Mouse (Mus musculus): ENCODE data around the gene Pfn2. TPM values are rescaled to one million over a fixed set of nuclear protein-coding genes. Genes with fewer than 3 reads are reported as not detected.
A peak's percentile ranks its signal among the peaks of the same experiment; 100 is the strongest.

Pfn2 gene
- 3.7 and 4.7 TPM in 2 replicates for polyA plus RNA-seq (2015; fragmentation: Nextera tagmentation; extraction: Ambion mirVana)

- Histone ChIP-seq H3K9me3 (replicated peaks; ENCODE audit: control insufficient read depth, low read length) (no peaks in the 10 kb centered on the region), H3K4me2 (ENCODE audit: low read depth, low read length) (peak within 1 kb of the TSS; percentile 60), H3K27me3 (ENCODE audit: control insufficient read depth, insufficient read depth, low read depth, low read length) (peaks cover 25% of the 10 kb centered on the region), H3K4me1 (ENCODE audit: control insufficient read depth, low read depth, low read length) (no peaks in the 10 kb centered on the region), H3K9ac (ENCODE audit: low read depth, low read length) (peak within 1 kb of the TSS; percentile 46), H3K36me3 (ENCODE audit: control insufficient read depth, insufficient read depth) (no peaks in the 10 kb centered on the region), H3K4me3 (ENCODE audit: low read depth, low read length) (peak within 1 kb of the TSS; percentile 60), H3K27ac (ENCODE audit: low read length) (no peak within 1 kb of the TSS)
- WGBS (ENCODE audit: insufficient replicate concordance) = under 1% methylated on average over 52 of the region's 52 CpGs
- ATAC-seq (ENCODE audit: low read depth) = peak; percentile 70
These were observed at the start of gene Pfn2 for GRCm38 (mm10) chr3:57847760-57848185. Gene Pfn2, minus strand, starts transcription at chr3:57848079.

GRCm38 (mm10) chr3:57882945-57883344, 35.1 kb upstream of the Pfn2 start:
- WGBS (ENCODE audit: insufficient replicate concordance) = 42% methylated on average over 3 of the region's 3 CpGs
- H3K9me3 ChIP-seq (replicated peaks; ENCODE audit: control insufficient read depth, low read length) = no peaks in the 10 kb centered on the region

GRCm38 (mm10) chr3:57846912-57847759, 743 bp downstream of the Pfn2 start:
- Histone ChIP-seq H3K4me3 (ENCODE audit: low read depth, low read length) (peak overlapping the region; percentile 60), H3K4me2 (ENCODE audit: low read depth, low read length) (peak overlapping the region; percentile 60), H3K9me3 (replicated peaks; ENCODE audit: control insufficient read depth, low read length) (no peaks in the 10 kb centered on the region), H3K9ac (ENCODE audit: low read depth, low read length) (peak overlapping the region; percentile 46), H3K27ac (ENCODE audit: low read length) (no peak overlapping the region), H3K4me1 (ENCODE audit: control insufficient read depth, low read depth, low read length) (no peaks in the 10 kb centered on the region), H3K36me3 (ENCODE audit: control insufficient read depth, insufficient read depth) (no peaks in the 10 kb centered on the region), H3K27me3 (ENCODE audit: control insufficient read depth, insufficient read depth, low read depth, low read length) (peaks cover 25% of the 10 kb centered on the region)
- under 1% methylated on average over 76 of the region's 104 CpGs for WGBS (ENCODE audit: insufficient replicate concordance)
- peak; percentile 83 for ATAC-seq (ENCODE audit: low read depth)

More at GRCm38 (mm10) chr3:57882945-57883344, 35.1 kb upstream of the Pfn2 start:
- H3K27ac ChIP-seq (ENCODE audit: low read length) = no peak overlapping the region
- no peak overlapping the region for H3K4me2 ChIP-seq (ENCODE audit: low read depth, low read length)
- no peak for ATAC-seq (ENCODE audit: low read depth)
- H3K27me3 ChIP-seq (ENCODE audit: control insufficient read depth, insufficient read depth, low read depth, low read length) = no peaks in the 10 kb centered on the region
- H3K4me3 ChIP-seq (ENCODE audit: low read depth, low read length) = no peak overlapping the region
- H3K4me1 ChIP-seq (ENCODE audit: control insufficient read depth, low read depth, low read length) = no peaks in the 10 kb centered on the region
- no peaks in the 10 kb centered on the region for H3K36me3 ChIP-seq (ENCODE audit: control insufficient read depth, insufficient read depth)
- no peak overlapping the region for H3K9ac ChIP-seq (ENCODE audit: low read depth, low read length)

- Histone ChIP-seq H3K9me3 (replicated peaks; ENCODE audit: control insufficient read depth, low read length) (no peaks in the 10 kb centered on the region), H3K27ac (ENCODE audit: low read length) (no peak overlapping the region)
- 9% methylated on average over 9 of the region's 9 CpGs for WGBS (ENCODE audit: insufficient replicate concordance)
These were observed 1.3 kb downstream of the Pfn2 start for GRCm38 (mm10) chr3:57846662-57846911.

GRCm38 (mm10) chr3:57845786-57846661, 1.9 kb downstream of the Pfn2 start:
- no peak for ATAC-seq (ENCODE audit: low read depth)
- Histone ChIP-seq H3K4me3 (ENCODE audit: low read depth, low read length) (peak overlapping the region; percentile 60), H3K27me3 (ENCODE audit: control insufficient read depth, insufficient read depth, low read depth, low read length) (peaks cover 25% of the 10 kb centered on the region), H3K9me3 (replicated peaks; ENCODE audit: control insufficient read depth, low read length) (no peaks in the 10 kb centered on the region), H3K4me2 (ENCODE audit: low read depth, low read length) (peak overlapping the region; percentile 60), H3K36me3 (ENCODE audit: control insufficient read depth, insufficient read depth) (no peaks in the 10 kb centered on the region), H3K4me1 (ENCODE audit: control insufficient read depth, low read depth, low read length) (no peaks in the 10 kb centered on the region), H3K9ac (ENCODE audit: low read depth, low read length) (no peak overlapping the region), H3K27ac (ENCODE audit: low read length) (no peak overlapping the region)
- 34% methylated on average over 11 of the region's 11 CpGs for WGBS (ENCODE audit: insufficient replicate concordance)

More at GRCm38 (mm10) chr3:57846662-57846911, 1.3 kb downstream of the Pfn2 start:
- no peak for ATAC-seq (ENCODE audit: low read depth)
- H3K4me3 ChIP-seq (ENCODE audit: low read depth, low read length) = peak overlapping the region; percentile 60
- no peaks in the 10 kb centered on the region for H3K36me3 ChIP-seq (ENCODE audit: control insufficient read depth, insufficient read depth)
- peak overlapping the region; percentile 60 for H3K4me2 ChIP-seq (ENCODE audit: low read depth, low read length)
- peak overlapping the region; percentile 46 for H3K9ac ChIP-seq (ENCODE audit: low read depth, low read length)
- peaks cover 25% of the 10 kb centered on the region for H3K27me3 ChIP-seq (ENCODE audit: control insufficient read depth, insufficient read depth, low read depth, low read length)
- no peaks in the 10 kb centered on the region for H3K4me1 ChIP-seq (ENCODE audit: control insufficient read depth, low read depth, low read length)

GRCm38 (mm10) chr3:57843775-57844174, 4.1 kb downstream of the Pfn2 start:
- H3K4me1 ChIP-seq (ENCODE audit: control insufficient read depth, low read depth, low read length) = no peaks in the 10 kb centered on the region
- H3K4me3 ChIP-seq (ENCODE audit: low read depth, low read length) = no peak overlapping the region
- no peak overlapping the region for H3K4me2 ChIP-seq (ENCODE audit: low read depth, low read length)
- H3K27me3 ChIP-seq (ENCODE audit: control insufficient read depth, insufficient read depth, low read depth, low read length) = peaks cover 25% of the 10 kb centered on the region
- H3K9me3 ChIP-seq (replicated peaks; ENCODE audit: control insufficient read depth, low read length) = no peaks in the 10 kb centered on the region
- H3K36me3 ChIP-seq (ENCODE audit: control insufficient read depth, insufficient read depth) = no peaks in the 10 kb centered on the region
- no peak overlapping the region for H3K9ac ChIP-seq (ENCODE audit: low read depth, low read length)
- H3K27ac ChIP-seq (ENCODE audit: low read length) = no peak overlapping the region
- ATAC-seq (ENCODE audit: low read depth) = no peak

GRCm38 (mm10) chr3:57836911-57837310, 11.0 kb downstream of the Pfn2 start:
- Histone ChIP-seq H3K36me3 (ENCODE audit: control insufficient read depth, insufficient read depth) (no peaks in the 10 kb centered on the region; the same call in 1 of the 2 replicates), H3K9ac (ENCODE audit: low read depth, low read length) (no peak overlapping the region)
- no peak for ATAC-seq (ENCODE audit: low read depth)

GRCm38 (mm10) chr3:57833585-57833984, 14.3 kb downstream of the Pfn2 start:
- H3K27ac ChIP-seq (ENCODE audit: low read length) = no peak overlapping the region
- no peak for ATAC-seq (ENCODE audit: low read depth)
- WGBS (ENCODE audit: insufficient replicate concordance) = 64% methylated on average over 11 of the region's 11 CpGs

More at GRCm38 (mm10) chr3:57836911-57837310, 11.0 kb downstream of the Pfn2 start:
- Histone ChIP-seq H3K9me3 (replicated peaks; ENCODE audit: control insufficient read depth, low read length) (no peaks in the 10 kb centered on the region), H3K4me3 (ENCODE audit: low read depth, low read length) (no peak overlapping the region), H3K4me2 (ENCODE audit: low read depth, low read length) (no peak overlapping the region), H3K27me3 (ENCODE audit: control insufficient read depth, insufficient read depth, low read depth, low read length) (no peaks in the 10 kb centered on the region), H3K27ac (ENCODE audit: low read length) (no peak overlapping the region), H3K4me1 (ENCODE audit: control insufficient read depth, low read depth, low read length) (no peaks in the 10 kb centered on the region)
- 76% methylated on average over 4 of the region's 4 CpGs for WGBS (ENCODE audit: insufficient replicate concordance)

More at GRCm38 (mm10) chr3:57833585-57833984, 14.3 kb downstream of the Pfn2 start:
- Histone ChIP-seq H3K4me2 (ENCODE audit: low read depth, low read length) (no peak overlapping the region), H3K4me3 (ENCODE audit: low read depth, low read length) (no peak overlapping the region), H3K4me1 (ENCODE audit: control insufficient read depth, low read depth, low read length) (no peaks in the 10 kb centered on the region), H3K36me3 (ENCODE audit: control insufficient read depth, insufficient read depth) (no peaks in the 10 kb centered on the region; the same call in 1 of the 2 replicates), H3K9ac (ENCODE audit: low read depth, low read length) (no peak overlapping the region), H3K9me3 (replicated peaks; ENCODE audit: control insufficient read depth, low read length) (no peaks in the 10 kb centered on the region), H3K27me3 (ENCODE audit: control insufficient read depth, insufficient read depth, low read depth, low read length) (no peaks in the 10 kb centered on the region)

Data from liver, embryonic 16.5 days (tissue).